Comparison of ENCODE assay signal across 8 mouse cellular contexts in the genomic region with DNA sequence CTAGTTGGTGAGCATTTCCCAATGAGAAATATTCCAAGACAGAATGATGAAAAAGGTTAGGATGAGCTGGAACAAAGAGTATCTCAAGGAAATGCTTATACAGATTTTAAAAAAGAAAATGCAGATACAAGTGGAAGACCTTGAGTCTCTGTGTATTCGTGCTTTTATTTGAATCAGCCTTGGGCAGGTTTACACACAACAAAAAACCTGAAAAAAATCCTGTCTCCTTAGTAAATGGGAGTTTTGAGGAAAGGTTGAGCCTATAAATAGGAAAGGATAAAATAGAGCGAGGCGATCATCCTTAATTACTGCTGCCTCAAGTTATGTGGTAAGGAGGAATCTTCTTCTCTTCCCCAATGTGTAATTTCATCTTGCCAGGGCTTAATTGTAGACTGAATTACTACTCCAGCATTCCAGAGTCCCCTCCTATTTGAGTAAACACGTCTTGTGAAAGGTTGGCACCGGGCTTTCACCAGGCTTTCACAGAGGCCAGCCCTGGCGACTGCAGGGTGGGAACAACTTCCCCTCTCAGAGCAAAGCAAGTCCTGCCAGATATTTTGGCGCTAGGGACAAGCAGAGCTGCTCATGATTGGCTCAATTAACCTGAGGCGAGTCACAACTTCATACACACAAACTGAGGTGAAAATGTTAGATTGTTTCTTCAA. TPM values are rescaled to one million over a fixed set of nuclear protein-coding genes. Genes with fewer than 3 reads are reported as not detected.
A peak's percentile ranks its signal among the peaks of the same experiment; 100 is the strongest.
DNase-seq lines count a peak whose midpoint lies in the region; ATAC-seq and TF ChIP-seq lines count a peak whose summit lies in the region.

No protein-coding gene starts in this region.

- WGBS in spleen, adult 2 months = 41% methylated on average over 8 of the region's 8 CpGs
- 48% methylated on average over 8 of the region's 8 CpGs for WGBS in hindbrain, embryonic 12.5 days
- WGBS in lung, embryonic 15.5 days = 32% methylated on average over 8 of the region's 8 CpGs
- WGBS in stomach, postnatal 0 days = 21% methylated on average over 8 of the region's 8 CpGs

- H3K27ac ChIP-seq in spleen, adult 2 months (ENCODE audit: insufficient read depth, low read length) = peak overlapping the region; percentile 22; the same call in 1 of the 2 replicates
- H3K27ac ChIP-seq in hindbrain, embryonic 12.5 days = peak overlapping the region; percentile 7; the same call in 1 of the 2 replicates
- peak overlapping the region; percentile 93 for H3K27ac ChIP-seq in lung, embryonic 15.5 days
- peak overlapping the region; percentile 89 for H3K27ac ChIP-seq in stomach, postnatal 0 days (replicated peaks)

- no peaks in the 10 kb centered on the region for H3K27me3 ChIP-seq in spleen, adult 2 months (ENCODE audit: control insufficient read depth, insufficient read depth, low read length)
- H3K27me3 ChIP-seq in hindbrain, embryonic 12.5 days = no peaks in the 10 kb centered on the region
- H3K27me3 ChIP-seq in lung, embryonic 15.5 days = no peaks in the 10 kb centered on the region
- H3K27me3 ChIP-seq in stomach, postnatal 0 days (ENCODE audit: control insufficient read depth, insufficient read depth, low read length) = no peaks in the 10 kb centered on the region

- H3K36me3 ChIP-seq in spleen, adult 2 months (ENCODE audit: control insufficient read depth, insufficient read depth, low read length) = peaks cover 8% of the 10 kb centered on the region
- H3K36me3 ChIP-seq in hindbrain, embryonic 12.5 days = peaks cover 13% of the 10 kb centered on the region
- H3K36me3 ChIP-seq in lung, embryonic 15.5 days = peaks cover 20% of the 10 kb centered on the region
- peaks cover 4% of the 10 kb centered on the region; the same call in 1 of the 2 replicates for H3K36me3 ChIP-seq in stomach, postnatal 0 days (ENCODE audit: control insufficient read depth, insufficient read depth, low read length)

- no peak overlapping the region for H3K9ac ChIP-seq in hindbrain, embryonic 12.5 days
- 0 out of 2 replicates have a peak overlapping the region, but pooled peaks have one; percentile 14 for H3K9ac ChIP-seq in lung, embryonic 15.5 days
- peak overlapping the region; percentile 19; the same call in 1 of the 2 replicates for H3K9ac ChIP-seq in stomach, postnatal 0 days (ENCODE audit: low read length)

- TF ChIP-seq POLR2A in spleen, adult 2 months (IDR thresholded peaks at IDR 0.05; ENCODE audit: low read depth, low read length) = no peak

- no peak overlapping the region for H3K4me3 ChIP-seq in spleen, adult 2 months (ENCODE audit: extremely low read depth, insufficient read depth, insufficient read length)
- H3K4me3 ChIP-seq in hindbrain, embryonic 12.5 days = no peak overlapping the region
- peak overlapping the region; percentile 76 for H3K4me3 ChIP-seq in lung, embryonic 15.5 days
- H3K4me3 ChIP-seq in stomach, postnatal 0 days (ENCODE audit: low read depth, low read length) = peak overlapping the region; percentile 84; the same call in 1 of the 2 replicates

- peak; percentile 65 for DNase-seq in cerebellum, adult 11-12 months
- DNase-seq in cerebellum, postnatal 4 days (ENCODE audit: low spot score in 2 of 2) = no peak
- DNase-seq in spleen, adult 2 months (ENCODE audit: low read depth in 1 of 2, low spot score in 2 of 2) = no peak
- DNase-seq in spleen, postnatal 4 days (ENCODE audit: low spot score in 2 of 2) = no peak
- peak; percentile 73 for DNase-seq in stomach, postnatal 0 days (ENCODE audit: low spot score)
- no peak for DNase-seq in ovary, postnatal 10 days (ENCODE audit: low spot score)

- peaks cover 2% of the 10 kb centered on the region; the same call in 1 of the 2 replicates for H3K4me1 ChIP-seq in spleen, adult 2 months (ENCODE audit: control insufficient read depth, insufficient read depth, insufficient read length)
- peaks cover 15% of the 10 kb centered on the region for H3K4me1 ChIP-seq in hindbrain, embryonic 12.5 days
- peaks cover 20% of the 10 kb centered on the region for H3K4me1 ChIP-seq in lung, embryonic 15.5 days
- no peaks in the 10 kb centered on the region for H3K4me1 ChIP-seq in stomach, postnatal 0 days (replicated peaks; ENCODE audit: control insufficient read depth, insufficient read depth)

- peak overlapping the region; percentile 97 for H3K4me2 ChIP-seq in hindbrain, embryonic 12.5 days (replicated peaks)
- H3K4me2 ChIP-seq in lung, embryonic 15.5 days = peak overlapping the region; percentile 86
- H3K4me2 ChIP-seq in stomach, postnatal 0 days (replicated peaks; ENCODE audit: low read depth) = peak overlapping the region; percentile 18

- TF ChIP-seq EP300 in stomach, postnatal 0 days (optimal IDR thresholded peaks at IDR 0.05) = no peak

- no peak for ATAC-seq in hindbrain, embryonic 12.5 days (ENCODE audit: low FRiP score)
- no peak for ATAC-seq in lung, embryonic 15.5 days (ENCODE audit: borderline replicate concordance, extremely low read depth, low FRiP score, low TSS enrichment)
- no peak for ATAC-seq in stomach, postnatal 0 days (ENCODE audit: low FRiP score, low TSS enrichment)

- no peak for TF ChIP-seq CTCF in spleen, adult 2 months (IDR thresholded peaks at IDR 0.05; ENCODE audit: extremely low read depth, insufficient read depth, insufficient read length, insufficient replicate concordance)
- no peak for TF ChIP-seq CTCF in stomach, postnatal 0 days (IDR thresholded peaks at IDR 0.05; ENCODE audit: low read depth)

- no peaks in the 10 kb centered on the region for H3K9me3 ChIP-seq in hindbrain, embryonic 12.5 days (replicated peaks)
- no peaks in the 10 kb centered on the region for H3K9me3 ChIP-seq in lung, embryonic 15.5 days
- H3K9me3 ChIP-seq in stomach, postnatal 0 days (ENCODE audit: control insufficient read depth, low read length) = no peaks in the 10 kb centered on the region

RNA-seq across cellular contexts. Expression of a gene that starts 2.0 kb away (rescaled TPM):
- polyA plus RNA-seq in spleen, adult 2 months (2012; rRNA removed) = 24.8 and 36.6 TPM in 2 replicates
- 20.4 and 21.2 TPM in 2 replicates for polyA plus RNA-seq in hindbrain, embryonic 12.5 days (2016; fragmentation: Nextera tagmentation; extraction: Ambion mirVana)
- 27.0 and 29.1 TPM in 2 replicates for polyA plus RNA-seq in lung, embryonic 15.5 days (2015; fragmentation: Nextera tagmentation; extraction: Ambion mirVana)
- 18.8 and 20.5 TPM in 2 replicates for polyA plus RNA-seq in stomach, postnatal 0 days (2015; fragmentation: Nextera tagmentation; extraction: Ambion mirVana)

RNA-seq across cellular contexts. Expression of a gene that starts 11.1 kb away (rescaled TPM):
- 22.7 and 29.8 TPM in 2 replicates for polyA plus RNA-seq in spleen, adult 2 months (2012; rRNA removed)
- polyA plus RNA-seq in hindbrain, embryonic 12.5 days (2016; fragmentation: Nextera tagmentation; extraction: Ambion mirVana) = 102 and 115 TPM in 2 replicates
- polyA plus RNA-seq in lung, embryonic 15.5 days (2015; fragmentation: Nextera tagmentation; extraction: Ambion mirVana) = 172 and 183 TPM in 2 replicates
- 75.8 and 77.0 TPM in 2 replicates for polyA plus RNA-seq in stomach, postnatal 0 days (2015; fragmentation: Nextera tagmentation; extraction: Ambion mirVana)

RNA-seq across cellular contexts. Expression of a gene that starts 11.5 kb away (rescaled TPM):
- 68.7 and 80.4 TPM in 2 replicates for polyA plus RNA-seq in spleen, adult 2 months (2012; rRNA removed)
- 193 TPM in 2 replicates for polyA plus RNA-seq in hindbrain, embryonic 12.5 days (2016; fragmentation: Nextera tagmentation; extraction: Ambion mirVana)
- 164 and 173 TPM in 2 replicates for polyA plus RNA-seq in lung, embryonic 15.5 days (2015; fragmentation: Nextera tagmentation; extraction: Ambion mirVana)
- 130 and 141 TPM in 2 replicates for polyA plus RNA-seq in stomach, postnatal 0 days (2015; fragmentation: Nextera tagmentation; extraction: Ambion mirVana)

RNA-seq across cellular contexts. Expression of a gene that starts 58.4 kb away (rescaled TPM):
- polyA plus RNA-seq in spleen, adult 2 months (2012; rRNA removed) = 21.2 and 21.9 TPM in 2 replicates
- 30.0 and 31.9 TPM in 2 replicates for polyA plus RNA-seq in hindbrain, embryonic 12.5 days (2016; fragmentation: Nextera tagmentation; extraction: Ambion mirVana)
- 27.4 and 31.4 TPM in 2 replicates for polyA plus RNA-seq in lung, embryonic 15.5 days (2015; fragmentation: Nextera tagmentation; extraction: Ambion mirVana)
- polyA plus RNA-seq in stomach, postnatal 0 days (2015; fragmentation: Nextera tagmentation; extraction: Ambion mirVana) = 17.1 and 21.2 TPM in 2 replicates

Comparison
In these comparisons a context has a peak if more than half of its experiments do, and no peak if none do; other contexts are left out.
1. DNase-seq: peak in cerebellum, adult 11-12 months (single experiment) and stomach, postnatal 0 days (single experiment); none in cerebellum, postnatal 4 days (0 of 2), spleen, adult 2 months (0 of 2), spleen, postnatal 4 days (0 of 2) and ovary, postnatal 10 days (single experiment).
2. H3K27ac ChIP-seq: peak in every context shown above with its lines; median percentile 93 in lung, embryonic 15.5 days; 89 in stomach, postnatal 0 days; 22 in spleen, adult 2 months; 7 in hindbrain, embryonic 12.5 days.
3. H3K4me3 ChIP-seq: peak in lung, embryonic 15.5 days (single experiment) and stomach, postnatal 0 days (single experiment); none in spleen, adult 2 months (single experiment) and hindbrain, embryonic 12.5 days (single experiment).
4. H3K4me2 ChIP-seq: peak in every context shown above with its lines; median percentile 97 in hindbrain, embryonic 12.5 days; 86 in lung, embryonic 15.5 days; 18 in stomach, postnatal 0 days.